Mouse (Mus musculus): Measurements from ENCODE around the gene Ccdc124.

GRCm38 (mm10) chr8:70899226-70899625 lies 25.5 kb upstream of the Ccdc124 start:
- TF ChIP-seq EP300 (optimal IDR thresholded peaks at IDR 0.05) (no peak), CTCF (IDR thresholded peaks at IDR 0.05; ENCODE audit: low read depth) (no peak)

Measured in stomach, postnatal 0 days (tissue).